Mouse (Mus musculus) G1E (cell line): Measurements from ENCODE around the gene Olfr545.

Experiments used
- GATA1 ChIP-seq: IDR thresholded peaks from 2 replicates; pipeline ENCODE4 v1.6.1; 2012; ENCODE audit warnings: borderline replicate concordance, low read length, inconsistent platforms, mixed read lengths
- TAL1 ChIP-seq: conservative IDR thresholded peaks from 2 replicates; pipeline ENCODE4 v1.6.1; 2012; ENCODE audit warnings: low read depth, low read length, inconsistent platforms, mixed read lengths

GRCm38 (mm10) chr7:102508066-102508465 is 8.7 kb upstream of the Olfr545 start:
- no peak for TF ChIP-seq TAL1
- TF ChIP-seq GATA1 = no peak
